9 mouse cellular contexts compared by ENCODE assay signal in the genomic region with DNA sequence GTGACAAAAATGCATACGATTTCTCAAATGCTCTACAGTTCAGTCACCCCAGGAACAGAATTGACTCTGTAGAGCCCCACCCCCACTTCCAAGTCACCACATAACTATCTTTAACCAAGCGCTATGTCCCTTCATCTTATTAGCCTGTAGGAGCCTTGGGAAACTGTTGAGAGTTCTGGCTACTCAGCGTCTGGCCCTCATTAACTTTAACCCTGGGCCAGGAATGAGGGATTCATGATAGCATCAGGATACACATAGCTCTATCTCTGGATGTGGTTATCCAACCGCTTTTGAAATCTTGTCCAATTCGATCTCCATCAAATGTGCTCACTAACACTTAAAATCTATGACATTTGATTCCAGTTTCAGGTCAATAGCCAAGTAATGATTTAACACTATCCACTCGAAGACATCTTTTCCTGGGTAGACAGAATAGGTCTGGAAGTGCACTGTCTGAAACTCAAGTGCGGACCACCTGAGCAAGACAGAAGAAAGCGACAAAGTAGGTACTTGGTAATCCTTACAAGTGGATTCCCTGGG. TPM values are rescaled to one million over a fixed set of nuclear protein-coding genes. Genes with fewer than 3 reads are reported as not detected.
DNase-seq lines count a peak whose midpoint lies in the region; ATAC-seq and TF ChIP-seq lines count a peak whose summit lies in the region.
"Had no signal": no experiment of that assay in that cellular context is flagged by ENCODE, and none has a peak within 500 bp of the region (broad histone marks: within the 10 kb centered on the region; RNA-seq: fewer than 3 reads in every experiment).

No protein-coding gene starts in this region.

- H3K27ac ChIP-seq in embryonic facial prominence, embryonic 15.5 days (replicated peaks): no peak overlapping the region
- no peak overlapping the region for H3K27ac ChIP-seq in intestine, embryonic 14.5 days (ENCODE audit: low read depth)
- H3K27ac ChIP-seq in neural tube, embryonic 14.5 days (ENCODE audit: low read depth, low read length): no peak overlapping the region

- no peaks in the 10 kb centered on the region for H3K9me3 ChIP-seq in embryonic facial prominence, embryonic 15.5 days (replicated peaks)
- no peaks in the 10 kb centered on the region for H3K9me3 ChIP-seq in intestine, embryonic 14.5 days (ENCODE audit: control insufficient read depth, low read length)
- no peaks in the 10 kb centered on the region for H3K9me3 ChIP-seq in neural tube, embryonic 14.5 days (ENCODE audit: control insufficient read depth, low read length)

- no peak for ATAC-seq in embryonic facial prominence, embryonic 15.5 days (ENCODE audit: insufficient number of reproducible peaks, low FRiP score, low TSS enrichment, low read depth)
- ATAC-seq in intestine, embryonic 14.5 days (replicated peaks; ENCODE audit: low FRiP score, low TSS enrichment, low read depth): no peak
- ATAC-seq in neural tube, embryonic 14.5 days (ENCODE audit: low read depth): no peak

- no peak for TF ChIP-seq POLR2A in lung, adult 2 months (IDR thresholded peaks at IDR 0.05; ENCODE audit: borderline replicate concordance, extremely low read depth, low read depth, low read length)

- H3K36me3 ChIP-seq in embryonic facial prominence, embryonic 15.5 days: no peaks in the 10 kb centered on the region
- H3K36me3 ChIP-seq in intestine, embryonic 14.5 days (ENCODE audit: control insufficient read depth, insufficient read depth, low read length): no peaks in the 10 kb centered on the region
- H3K36me3 ChIP-seq in neural tube, embryonic 14.5 days (ENCODE audit: control insufficient read depth, insufficient read depth, low read length): no peaks in the 10 kb centered on the region

- H3K4me2 ChIP-seq in embryonic facial prominence, embryonic 15.5 days (replicated peaks): peak overlapping the region; percentile 96
- peak overlapping the region; percentile 92 for H3K4me2 ChIP-seq in intestine, embryonic 14.5 days (ENCODE audit: low read length)
- peak overlapping the region; percentile 79 for H3K4me2 ChIP-seq in neural tube, embryonic 14.5 days (ENCODE audit: low read depth, low read length)

- no peak for TF ChIP-seq CTCF in lung, adult 2 months (IDR thresholded peaks at IDR 0.05; ENCODE audit: insufficient read depth, low read length)

- peak overlapping the region; percentile 87 for H3K4me3 ChIP-seq in lung, adult 2 months (replicated peaks; ENCODE audit: extremely low read depth, low read depth, low read length)
- peak overlapping the region; percentile 67 for H3K4me3 ChIP-seq in embryonic facial prominence, embryonic 15.5 days (replicated peaks)
- peak overlapping the region; percentile 70 for H3K4me3 ChIP-seq in intestine, embryonic 14.5 days (ENCODE audit: low read depth, low read length)
- peak overlapping the region; percentile 69 for H3K4me3 ChIP-seq in neural tube, embryonic 14.5 days (ENCODE audit: low read depth, low read length)

- no peak overlapping the region for H3K9ac ChIP-seq in embryonic facial prominence, embryonic 15.5 days
- H3K9ac ChIP-seq in intestine, embryonic 14.5 days (ENCODE audit: low read length): no peak overlapping the region
- H3K9ac ChIP-seq in neural tube, embryonic 14.5 days (replicated peaks; ENCODE audit: low read depth, low read length): peak overlapping the region; percentile 90; the same call in 1 of the 2 replicates

- 54% methylated on average over 8 of the region's 8 CpGs for WGBS in lung, adult 2 months
- WGBS in embryonic facial prominence, embryonic 15.5 days: 36% methylated on average over 8 of the region's 8 CpGs
- WGBS in intestine, embryonic 14.5 days: 64% methylated on average over 8 of the region's 8 CpGs
- 59% methylated on average over 8 of the region's 8 CpGs for WGBS in neural tube, embryonic 14.5 days

- DNase-seq in lung, adult 2 months: no peak
- no peak for DNase-seq in lung, postnatal 14 days
- no peak for DNase-seq in intestine, embryonic 14.5 days (ENCODE audit: low spot score)
- no peak for DNase-seq in adrenal gland, postnatal 36 days
- DNase-seq in ovary, postnatal 36 days (ENCODE audit: low spot score): no peak
- no peak for DNase-seq in cerebellum, postnatal 36 days
- DNase-seq: kidney, adult 11 months had no signal

- peaks cover 19% of the 10 kb centered on the region for H3K27me3 ChIP-seq in embryonic facial prominence, embryonic 15.5 days
- peaks cover 20% of the 10 kb centered on the region for H3K27me3 ChIP-seq in intestine, embryonic 14.5 days (replicated peaks; ENCODE audit: control insufficient read depth, insufficient read depth, low read length)
- no peaks in the 10 kb centered on the region for H3K27me3 ChIP-seq in neural tube, embryonic 14.5 days (ENCODE audit: control insufficient read depth, insufficient read depth, low read length)

- peaks cover 12% of the 10 kb centered on the region; the same call in 1 of the 2 replicates for H3K4me1 ChIP-seq in lung, adult 2 months (ENCODE audit: control insufficient read depth, insufficient read depth, low read length)
- peaks cover 23% of the 10 kb centered on the region for H3K4me1 ChIP-seq in embryonic facial prominence, embryonic 15.5 days
- H3K4me1 ChIP-seq in intestine, embryonic 14.5 days (replicated peaks; ENCODE audit: control insufficient read depth, insufficient read depth, low read length): peaks cover 18% of the 10 kb centered on the region
- peaks cover 11% of the 10 kb centered on the region; the same call in 1 of the 2 replicates for H3K4me1 ChIP-seq in neural tube, embryonic 14.5 days (ENCODE audit: control insufficient read depth, insufficient read depth, low read length)

RNA-seq across cellular contexts. Expression of a gene that starts 1.4 kb away (rescaled TPM):
- polyA plus RNA-seq in lung, adult 2 months (2012; rRNA removed): 141 and 156 TPM in 2 replicates
- polyA plus RNA-seq in embryonic facial prominence, embryonic 15.5 days (2015; fragmentation: Nextera tagmentation; extraction: Ambion mirVana): 20.5 and 21.2 TPM in 2 replicates
- 6.8 and 7.9 TPM in 2 replicates for polyA plus RNA-seq in intestine, embryonic 14.5 days (2014; fragmentation: Nextera tagmentation; extraction: Ambion mirVana)
- polyA plus RNA-seq in neural tube, embryonic 14.5 days (2014; fragmentation: Nextera tagmentation; extraction: Ambion mirVana): 18.6 and 22.8 TPM in 2 replicates
- 10 to 100 TPM; 26.8 to 34.7 TPM for total RNA-seq in adrenal gland, postnatal 36 days (2021)
